Mouse (Mus musculus): ENCODE results near the gene Fam129b.

Gene Fam129b

DNA sequence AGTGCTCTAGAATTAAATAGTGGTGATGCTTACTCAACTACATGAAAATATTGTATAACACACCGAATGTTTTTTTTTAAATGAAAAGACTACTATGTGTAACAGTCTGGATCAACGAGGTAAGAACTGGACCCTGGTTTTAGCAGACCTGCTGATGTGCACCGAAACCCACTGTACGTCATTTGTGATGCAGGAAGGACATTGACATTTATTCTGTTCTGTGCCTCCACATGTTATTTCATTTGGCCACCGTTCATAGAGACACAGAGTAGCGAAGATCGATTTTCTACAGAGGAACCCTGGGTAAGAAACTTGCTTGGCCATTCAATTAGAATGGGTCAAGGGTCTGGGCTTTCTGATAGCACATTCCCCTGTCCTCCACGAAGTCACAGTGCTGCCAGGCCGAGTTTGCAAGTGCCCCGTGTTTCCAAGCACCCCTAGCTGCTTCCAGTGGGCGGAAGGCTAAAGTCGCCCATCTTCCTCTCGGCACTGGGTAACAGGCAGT, 90.3 kb downstream of the Fam129b start:
- DNase-seq (ENCODE audit: low read depth) = no peak

DNA sequence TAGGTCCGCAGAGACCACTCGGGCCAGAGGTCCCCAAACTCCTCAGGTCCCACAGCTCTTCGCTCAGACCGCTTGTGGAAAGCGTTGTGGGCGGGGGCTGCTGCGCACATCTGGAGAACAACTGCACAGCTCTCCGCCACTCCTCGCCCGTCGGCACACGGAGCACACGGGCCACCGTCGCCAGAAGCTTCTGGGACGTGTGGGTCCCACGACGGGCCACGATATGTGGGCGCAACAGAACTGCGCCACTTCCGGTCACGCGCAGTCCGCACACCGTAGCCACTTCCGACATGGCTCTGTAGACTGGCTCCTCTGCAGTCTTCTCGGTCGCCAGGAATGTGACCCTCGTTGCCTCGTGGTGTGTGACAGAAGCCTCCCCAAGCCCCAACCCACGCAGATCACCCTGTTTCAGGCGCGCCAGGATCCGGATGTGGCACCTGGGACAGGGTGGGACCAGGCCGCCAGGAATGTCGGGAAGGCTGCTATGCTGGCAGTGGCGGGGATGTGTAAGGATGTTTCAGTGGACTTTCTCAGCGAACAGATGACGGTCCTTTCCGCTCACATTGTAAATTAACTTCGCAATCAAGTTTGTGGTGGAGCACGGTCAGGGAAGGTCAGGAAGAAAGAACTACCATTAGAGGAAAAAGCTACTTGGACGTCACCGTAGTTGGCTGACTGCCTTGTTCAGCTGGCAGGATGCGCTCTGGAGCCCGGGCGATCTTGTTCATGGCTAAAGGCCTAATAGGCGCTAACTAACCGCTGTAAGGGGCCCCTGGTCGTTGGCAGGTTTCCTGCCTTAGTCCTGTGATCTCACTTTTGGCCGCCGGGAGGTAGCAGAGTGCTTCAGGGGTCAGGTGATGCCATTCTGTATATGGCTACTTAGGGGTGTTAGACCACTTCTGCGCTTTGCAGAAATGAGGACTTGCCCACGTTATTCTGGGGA, 91.0 kb downstream of the Fam129b start:
- peak; percentile 84 for DNase-seq (ENCODE audit: low read depth)

DNA sequence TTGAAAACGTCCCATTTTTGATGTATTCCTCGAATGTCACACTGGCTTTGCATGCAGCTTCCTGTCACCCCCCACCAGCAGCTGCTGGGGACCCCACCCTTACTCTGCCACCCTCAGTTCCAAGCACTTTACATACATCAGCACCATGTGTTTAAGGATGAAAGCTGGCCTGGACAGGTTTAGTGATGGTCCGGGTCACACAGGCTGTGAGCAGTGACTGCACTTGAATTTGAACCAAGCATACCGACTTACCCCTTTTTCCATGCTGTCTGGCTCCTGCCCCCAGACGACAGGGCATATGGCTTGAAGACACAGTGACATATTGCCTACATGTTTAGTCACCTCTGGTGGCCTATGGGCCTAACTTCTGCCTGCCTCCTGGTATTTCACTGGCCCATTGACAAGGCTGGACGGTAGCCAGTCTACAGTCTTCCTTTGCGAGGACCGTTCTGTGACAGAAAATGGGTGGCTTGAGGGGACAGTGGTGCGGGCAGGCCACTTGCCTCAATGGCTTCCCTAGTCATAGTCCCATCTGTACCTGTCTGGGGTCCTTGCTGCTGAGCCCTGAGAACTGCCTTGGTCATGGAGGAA, 92.2 kb downstream of the Fam129b start:
- peak; percentile 12 for DNase-seq (ENCODE audit: low read depth)

DNA sequence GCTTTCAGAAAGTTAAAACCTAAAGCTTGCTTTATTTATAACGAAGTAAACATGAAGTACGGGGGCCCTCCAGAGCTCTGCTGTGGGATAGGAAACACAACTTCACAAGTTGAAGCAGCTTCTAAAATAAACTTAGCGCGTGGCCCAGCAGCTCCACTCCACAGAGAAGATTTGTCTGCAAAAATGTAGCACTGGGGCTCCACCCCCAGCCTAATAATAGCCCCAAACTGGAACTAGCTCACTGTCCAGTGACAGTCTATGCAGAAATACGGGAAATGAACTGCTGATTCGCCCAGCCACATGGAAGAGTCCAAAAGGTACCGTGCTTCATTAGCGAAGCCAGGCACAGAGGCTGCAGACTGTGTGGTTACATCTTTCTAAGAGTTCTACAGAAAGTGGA, 93.4 kb downstream of the Fam129b start:
- no peak for DNase-seq (ENCODE audit: low read depth)

DNA sequence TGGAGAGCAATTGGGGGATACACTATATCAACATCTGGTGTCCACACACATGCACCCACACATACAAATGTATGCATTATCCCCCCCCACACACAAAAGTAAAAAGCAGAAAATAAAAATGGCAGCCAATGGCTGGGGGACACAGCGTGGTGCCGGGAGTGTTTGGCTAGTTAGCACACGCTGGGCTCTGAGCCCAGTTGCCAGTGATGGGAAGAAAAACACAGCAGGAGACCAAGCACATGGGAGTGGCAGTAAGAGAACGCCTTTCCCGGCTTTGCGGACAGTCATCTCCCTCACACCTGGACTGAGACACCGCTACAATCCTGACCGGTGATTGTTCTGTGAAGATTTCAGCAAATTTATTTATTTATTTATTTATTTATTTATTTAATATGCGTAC, 95.3 kb downstream of the Fam129b start:
- no peak for DNase-seq (ENCODE audit: low read depth)

DNA sequence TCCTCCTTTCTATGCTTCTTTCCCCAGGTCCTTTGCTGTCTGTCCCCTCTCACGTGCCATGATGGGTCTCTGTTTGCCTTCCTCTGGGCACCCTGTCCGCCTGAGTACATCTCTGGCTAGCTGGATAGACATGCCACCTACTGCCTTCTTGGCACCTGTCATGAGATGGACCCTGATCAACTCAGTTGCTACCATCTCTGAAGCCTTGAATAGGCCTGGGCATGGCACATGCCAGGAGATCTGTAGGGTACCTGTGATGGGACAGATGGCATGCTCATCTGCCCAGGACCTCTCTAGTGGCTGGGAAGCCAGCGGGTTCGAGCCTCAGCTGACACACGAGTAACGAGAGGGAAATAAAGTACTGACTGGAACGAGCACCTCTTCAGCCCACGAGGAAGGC, 98.3 kb downstream of the Fam129b start:
- no peak for DNase-seq (ENCODE audit: low read depth)

Measured in naive thymus-derived CD4-positive, alpha-beta T cell, adult 2 months (primary cell).